Mouse (Mus musculus): ENCODE results near the gene Gkap1. TPM values are rescaled to one million over a fixed set of nuclear protein-coding genes. Genes with fewer than 3 reads are reported as not detected.

Gene Gkap1
- polyA plus RNA-seq, 2 experiments = 27.3 to 30.9 TPM

GRCm38 (mm10) chr13:58186281-58186680, 89.2 kb downstream of the Gkap1 start:
- Histone ChIP-seq H3K9me3 (ENCODE audit: control insufficient read depth, low read length) (no peaks in the 10 kb centered on the region), H3K4me2 (replicated peaks; ENCODE audit: low read depth, low read length, severe bottlenecking) (no peak overlapping the region), H3K36me3 (ENCODE audit: control insufficient read depth, insufficient read depth, low read length) (peaks cover 67% of the 10 kb centered on the region), H3K4me3 (replicated peaks; ENCODE audit: low read length) (no peak overlapping the region), H3K9ac (ENCODE audit: low read depth, low read length, severe bottlenecking) (no peak overlapping the region), H3K27me3 (ENCODE audit: control insufficient read depth, insufficient read depth, low read length) (no peaks in the 10 kb centered on the region), H3K27ac (replicated peaks; ENCODE audit: low read depth, low read length) (no peak overlapping the region), H3K4me1 (ENCODE audit: control insufficient read depth, insufficient read depth, low read length) (no peaks in the 10 kb centered on the region)
- ATAC-seq (ENCODE audit: low FRiP score, low read depth) (no peak), DNase-seq (ENCODE audit: low spot score) (no peak)
- TF ChIP-seq POLR2A (IDR thresholded peaks at IDR 0.05; ENCODE audit: borderline replicate concordance, extremely low read depth, insufficient read depth, insufficient read length) = no peak
- 74% methylated on average over 8 of the region's 8 CpGs for WGBS

- Histone ChIP-seq H3K27me3 (ENCODE audit: control insufficient read depth, insufficient read depth, low read length) (no peaks in the 10 kb centered on the region), H3K36me3 (ENCODE audit: control insufficient read depth, insufficient read depth, low read length) (peaks cover 71% of the 10 kb centered on the region), H3K27ac (replicated peaks; ENCODE audit: low read depth, low read length) (no peak overlapping the region), H3K4me3 (replicated peaks; ENCODE audit: low read length) (no peak overlapping the region), H3K9me3 (ENCODE audit: control insufficient read depth, low read length) (no peaks in the 10 kb centered on the region), H3K9ac (ENCODE audit: low read depth, low read length, severe bottlenecking) (no peak overlapping the region), H3K4me1 (ENCODE audit: control insufficient read depth, insufficient read depth, low read length) (no peaks in the 10 kb centered on the region), H3K4me2 (replicated peaks; ENCODE audit: low read depth, low read length, severe bottlenecking) (no peak overlapping the region)
- ATAC-seq (ENCODE audit: low FRiP score, low read depth) (no peak), DNase-seq (ENCODE audit: low spot score) (no peak)
- no peak for TF ChIP-seq POLR2A (IDR thresholded peaks at IDR 0.05; ENCODE audit: borderline replicate concordance, extremely low read depth, insufficient read depth, insufficient read length)
- WGBS = 89% methylated on average over 3 of the region's 3 CpGs
Observed at GRCm38 (mm10) chr13:58184111-58184510, 91.4 kb downstream of the Gkap1 start.

Small RNA genes lying within 50 kb of the gene (microRNA-seq; reads per million reads assigned to microRNA genes)
- gene Mir6369 = not detected

Other genes starting within 250 kb of the Gkap1 start
- gene Klhl3, start 162.1 kb downstream of the Gkap1 start, polyA plus RNA-seq (2012; rRNA removed) = 3.7 and 5.2 TPM in 2 replicates
- 3.0 and 3.3 TPM in 2 replicates for gene Klhl3, start 162.1 kb downstream of the Gkap1 start, polyA plus RNA-seq (2014; fragmentation: Nextera tagmentation; extraction: Ambion mirVana)
- 273 and 297 TPM in 2 replicates for gene Hnrnpa0, start 147.1 kb downstream of the Gkap1 start, polyA plus RNA-seq (2012; rRNA removed)
- gene Hnrnpa0, start 147.1 kb downstream of the Gkap1 start, polyA plus RNA-seq (2014; fragmentation: Nextera tagmentation; extraction: Ambion mirVana) = 55.3 and 57.5 TPM in 2 replicates
- 14.5 and 17.7 TPM in 2 replicates for gene Idnk, start 118.0 kb downstream of the Gkap1 start, polyA plus RNA-seq (2012; rRNA removed)
- 31.1 and 31.7 TPM in 2 replicates for gene Idnk, start 118.0 kb downstream of the Gkap1 start, polyA plus RNA-seq (2014; fragmentation: Nextera tagmentation; extraction: Ambion mirVana)
- gene Ubqln1, start 60.0 kb downstream of the Gkap1 start, polyA plus RNA-seq (2012; rRNA removed) = 78.5 and 92.2 TPM in 2 replicates
- 86.5 and 92.3 TPM in 2 replicates for gene Ubqln1, start 60.0 kb downstream of the Gkap1 start, polyA plus RNA-seq (2014; fragmentation: Nextera tagmentation; extraction: Ambion mirVana)
- 0.69 and 0.89 TPM in 2 replicates for gene Kif27, start 83.4 kb upstream of the Gkap1 start, polyA plus RNA-seq (2012; rRNA removed)
- 0.39 and 0.58 TPM in 2 replicates for gene Kif27, start 83.4 kb upstream of the Gkap1 start, polyA plus RNA-seq (2014; fragmentation: Nextera tagmentation; extraction: Ambion mirVana)
- 15.3 and 15.7 TPM in 2 replicates for gene 2210016F16Rik, start 109.5 kb upstream of the Gkap1 start, polyA plus RNA-seq (2012; rRNA removed)
- gene 2210016F16Rik, start 109.5 kb upstream of the Gkap1 start, polyA plus RNA-seq (2014; fragmentation: Nextera tagmentation; extraction: Ambion mirVana) = 28.4 and 30.1 TPM in 2 replicates
- 14.4 and 15.2 TPM in 2 replicates for gene Rmi1, start 126.5 kb upstream of the Gkap1 start, polyA plus RNA-seq (2012; rRNA removed)
- 23.5 and 24.0 TPM in 2 replicates for gene Rmi1, start 126.5 kb upstream of the Gkap1 start, polyA plus RNA-seq (2014; fragmentation: Nextera tagmentation; extraction: Ambion mirVana)
- 816 and 883 TPM in 2 replicates for gene Hnrnpk, start 127.6 kb upstream of the Gkap1 start, polyA plus RNA-seq (2012; rRNA removed)
- 1,312 and 1,461 TPM in 2 replicates for gene Hnrnpk, start 127.6 kb upstream of the Gkap1 start, polyA plus RNA-seq (2014; fragmentation: Nextera tagmentation; extraction: Ambion mirVana)